Mouse (Mus musculus): ENCODE data around the gene Noto. TPM values are rescaled to one million over a fixed set of nuclear protein-coding genes. Genes with fewer than 3 reads are reported as not detected.

Gene Noto
- polyA plus RNA-seq, 1 experiment from 2014 or later: not detected

- 85% methylated on average over 10 of the region's 10 CpGs for WGBS
- H3K27ac ChIP-seq (replicated peaks; ENCODE audit: low read depth, low read length): no peak overlapping the region
- H3K9me3 ChIP-seq (ENCODE audit: control insufficient read depth, low read length): no peaks in the 10 kb centered on the region
- no peak overlapping the region for H3K9ac ChIP-seq (replicated peaks; ENCODE audit: low read length)
- ATAC-seq (ENCODE audit: low FRiP score, low TSS enrichment) (no peak), DNase-seq (no peak)
- H3K4me1 ChIP-seq (ENCODE audit: control insufficient read depth, insufficient read depth, low read length): 0 out of 2 replicates have a peak, but pooled peaks cover 4% of the 10 kb centered on the region
- no peak overlapping the region for H3K4me2 ChIP-seq (ENCODE audit: low read length)
- no peak overlapping the region for H3K4me3 ChIP-seq (replicated peaks; ENCODE audit: low read depth, low read length)
- no peaks in the 10 kb centered on the region for H3K27me3 ChIP-seq (ENCODE audit: control insufficient read depth, insufficient read depth, low read length)
- no peaks in the 10 kb centered on the region for H3K36me3 ChIP-seq (ENCODE audit: control insufficient read depth, insufficient read depth, low read length)
Measured at GRCm38 (mm10) chr6:85381648-85382020, 42.1 kb upstream of the Noto start.

- H3K9me3 ChIP-seq (ENCODE audit: control insufficient read depth, low read length): no peaks in the 10 kb centered on the region
- H3K4me2 ChIP-seq (ENCODE audit: low read length): no peak overlapping the region
- H3K4me1 ChIP-seq (ENCODE audit: control insufficient read depth, insufficient read depth, low read length): 0 out of 2 replicates have a peak, but pooled peaks cover 4% of the 10 kb centered on the region
- no peak overlapping the region for H3K9ac ChIP-seq (replicated peaks; ENCODE audit: low read length)
- no peak overlapping the region for H3K4me3 ChIP-seq (replicated peaks; ENCODE audit: low read depth, low read length)
- ATAC-seq (ENCODE audit: low FRiP score, low TSS enrichment) (no peak), DNase-seq (no peak)
- no peaks in the 10 kb centered on the region for H3K36me3 ChIP-seq (ENCODE audit: control insufficient read depth, insufficient read depth, low read length)
- no peaks in the 10 kb centered on the region for H3K27me3 ChIP-seq (ENCODE audit: control insufficient read depth, insufficient read depth, low read length)
- WGBS: 93% methylated on average over 2 of the region's 2 CpGs
- no peak overlapping the region for H3K27ac ChIP-seq (replicated peaks; ENCODE audit: low read depth, low read length)
Measured at GRCm38 (mm10) chr6:85382791-85383190, 40.9 kb upstream of the Noto start.

GRCm38 (mm10) chr6:85388608-85389007, 35.1 kb upstream of the Noto start:
- Histone ChIP-seq H3K27me3 (ENCODE audit: control insufficient read depth, insufficient read depth, low read length) (no peaks in the 10 kb centered on the region; the same call in 1 of the 2 replicates), H3K36me3 (ENCODE audit: control insufficient read depth, insufficient read depth, low read length) (no peaks in the 10 kb centered on the region), H3K4me3 (replicated peaks; ENCODE audit: low read depth, low read length) (no peak overlapping the region), H3K9me3 (ENCODE audit: control insufficient read depth, low read length) (no peaks in the 10 kb centered on the region), H3K4me1 (ENCODE audit: control insufficient read depth, insufficient read depth, low read length) (no peaks in the 10 kb centered on the region), H3K9ac (replicated peaks; ENCODE audit: low read length) (no peak overlapping the region), H3K4me2 (ENCODE audit: low read length) (no peak overlapping the region), H3K27ac (replicated peaks; ENCODE audit: low read depth, low read length) (no peak overlapping the region)
- ATAC-seq (ENCODE audit: low FRiP score, low TSS enrichment): no peak
- no peak for DNase-seq
- WGBS: 80% methylated on average over 5 of the region's 5 CpGs

- H3K4me1 ChIP-seq (ENCODE audit: control insufficient read depth, insufficient read depth, low read length): no peaks in the 10 kb centered on the region
- no peaks in the 10 kb centered on the region for H3K9me3 ChIP-seq (ENCODE audit: control insufficient read depth, low read length)
- no peak overlapping the region for H3K9ac ChIP-seq (replicated peaks; ENCODE audit: low read length)
- no peak overlapping the region for H3K27ac ChIP-seq (replicated peaks; ENCODE audit: low read depth, low read length)
- no peak for ATAC-seq (ENCODE audit: low FRiP score, low TSS enrichment)
- H3K4me2 ChIP-seq (ENCODE audit: low read length): no peak overlapping the region
- H3K36me3 ChIP-seq (ENCODE audit: control insufficient read depth, insufficient read depth, low read length): no peaks in the 10 kb centered on the region
- no peak overlapping the region for H3K4me3 ChIP-seq (replicated peaks; ENCODE audit: low read depth, low read length)
- DNase-seq: peak; percentile 85
- H3K27me3 ChIP-seq (ENCODE audit: control insufficient read depth, insufficient read depth, low read length): no peaks in the 10 kb centered on the region; the same call in 1 of the 2 replicates
- 29% methylated on average over 7 of the region's 7 CpGs for WGBS
Measured at GRCm38 (mm10) chr6:85391803-85392202, 31.9 kb upstream of the Noto start.

GRCm38 (mm10) chr6:85395360-85395759, 28.3 kb upstream of the Noto start:
- no peaks in the 10 kb centered on the region for H3K4me1 ChIP-seq (ENCODE audit: control insufficient read depth, insufficient read depth, low read length)
- no peak overlapping the region for H3K9ac ChIP-seq (replicated peaks; ENCODE audit: low read length)
- no peaks in the 10 kb centered on the region for H3K9me3 ChIP-seq (ENCODE audit: control insufficient read depth, low read length)
- H3K36me3 ChIP-seq (ENCODE audit: control insufficient read depth, insufficient read depth, low read length): no peaks in the 10 kb centered on the region
- H3K4me2 ChIP-seq (ENCODE audit: low read length): no peak overlapping the region
- ATAC-seq (ENCODE audit: low FRiP score, low TSS enrichment) (no peak), DNase-seq (no peak)
- H3K4me3 ChIP-seq (replicated peaks; ENCODE audit: low read depth, low read length): no peak overlapping the region
- no peak overlapping the region for H3K27ac ChIP-seq (replicated peaks; ENCODE audit: low read depth, low read length)
- WGBS: 89% methylated on average over 2 of the region's 2 CpGs
- H3K27me3 ChIP-seq (ENCODE audit: control insufficient read depth, insufficient read depth, low read length): no peaks in the 10 kb centered on the region

GRCm38 (mm10) chr6:85397165-85397564, 26.5 kb upstream of the Noto start:
- Histone ChIP-seq H3K27ac (replicated peaks; ENCODE audit: low read depth, low read length) (no peak overlapping the region), H3K9me3 (ENCODE audit: control insufficient read depth, low read length) (no peaks in the 10 kb centered on the region), H3K36me3 (ENCODE audit: control insufficient read depth, insufficient read depth, low read length) (no peaks in the 10 kb centered on the region), H3K4me2 (ENCODE audit: low read length) (no peak overlapping the region), H3K4me3 (replicated peaks; ENCODE audit: low read depth, low read length) (no peak overlapping the region), H3K27me3 (ENCODE audit: control insufficient read depth, insufficient read depth, low read length) (no peaks in the 10 kb centered on the region), H3K9ac (replicated peaks; ENCODE audit: low read length) (no peak overlapping the region), H3K4me1 (ENCODE audit: control insufficient read depth, insufficient read depth, low read length) (no peaks in the 10 kb centered on the region)
- DNase-seq (peak; percentile 20), ATAC-seq (ENCODE audit: low FRiP score, low TSS enrichment) (no peak)
- WGBS: 19% methylated on average over 1 of the region's 1 CpGs

- no peak for DNase-seq
- WGBS: 38% methylated on average over 5 of the region's 5 CpGs
- H3K9ac ChIP-seq (replicated peaks; ENCODE audit: low read length): no peak overlapping the region
Measured at GRCm38 (mm10) chr6:85399715-85400114, 24.0 kb upstream of the Noto start.

GRCm38 (mm10) chr6:85402613-85403012, 21.1 kb upstream of the Noto start:
- ATAC-seq (ENCODE audit: low FRiP score, low TSS enrichment) (no peak), DNase-seq (peak; percentile 17)
- 32% methylated on average over 2 of the region's 2 CpGs for WGBS
- H3K27me3 ChIP-seq (ENCODE audit: control insufficient read depth, insufficient read depth, low read length): no peaks in the 10 kb centered on the region
- no peak overlapping the region for H3K9ac ChIP-seq (replicated peaks; ENCODE audit: low read length)
- no peaks in the 10 kb centered on the region for H3K4me1 ChIP-seq (ENCODE audit: control insufficient read depth, insufficient read depth, low read length)
- no peaks in the 10 kb centered on the region for H3K9me3 ChIP-seq (ENCODE audit: control insufficient read depth, low read length)
- H3K27ac ChIP-seq (replicated peaks; ENCODE audit: low read depth, low read length): peak overlapping the region; percentile 62
- H3K4me2 ChIP-seq (ENCODE audit: low read length): no peak overlapping the region
- no peak overlapping the region for H3K4me3 ChIP-seq (replicated peaks; ENCODE audit: low read depth, low read length)
- no peaks in the 10 kb centered on the region for H3K36me3 ChIP-seq (ENCODE audit: control insufficient read depth, insufficient read depth, low read length)

More at GRCm38 (mm10) chr6:85399715-85400114, 24.0 kb upstream of the Noto start:
- no peaks in the 10 kb centered on the region for H3K27me3 ChIP-seq (ENCODE audit: control insufficient read depth, insufficient read depth, low read length)
- H3K36me3 ChIP-seq (ENCODE audit: control insufficient read depth, insufficient read depth, low read length): no peaks in the 10 kb centered on the region
- H3K4me2 ChIP-seq (ENCODE audit: low read length): no peak overlapping the region
- ATAC-seq (ENCODE audit: low FRiP score, low TSS enrichment): no peak
- no peaks in the 10 kb centered on the region for H3K9me3 ChIP-seq (ENCODE audit: control insufficient read depth, low read length)
- H3K4me3 ChIP-seq (replicated peaks; ENCODE audit: low read depth, low read length): no peak overlapping the region
- H3K4me1 ChIP-seq (ENCODE audit: control insufficient read depth, insufficient read depth, low read length): no peaks in the 10 kb centered on the region
- H3K27ac ChIP-seq (replicated peaks; ENCODE audit: low read depth, low read length): no peak overlapping the region

- Histone ChIP-seq H3K4me2 (ENCODE audit: low read length) (no peak overlapping the region), H3K27me3 (ENCODE audit: control insufficient read depth, insufficient read depth, low read length) (no peaks in the 10 kb centered on the region), H3K36me3 (ENCODE audit: control insufficient read depth, insufficient read depth, low read length) (no peaks in the 10 kb centered on the region), H3K27ac (replicated peaks; ENCODE audit: low read depth, low read length) (peak overlapping the region; percentile 62), H3K4me3 (replicated peaks; ENCODE audit: low read depth, low read length) (no peak overlapping the region), H3K9me3 (ENCODE audit: control insufficient read depth, low read length) (no peaks in the 10 kb centered on the region), H3K9ac (replicated peaks; ENCODE audit: low read length) (no peak overlapping the region), H3K4me1 (ENCODE audit: control insufficient read depth, insufficient read depth, low read length) (no peaks in the 10 kb centered on the region)
- WGBS: 57% methylated on average over 10 of the region's 10 CpGs
- DNase-seq: peak; percentile 50
- ATAC-seq (ENCODE audit: low FRiP score, low TSS enrichment): no peak
Measured at GRCm38 (mm10) chr6:85403039-85403438, 20.6 kb upstream of the Noto start.
